Mouse (Mus musculus) megakaryocyte, adult 5-6 weeks (primary cell): ENCODE data around the gene Trmt5. TPM values are rescaled to one million over a fixed set of nuclear protein-coding genes. Genes with fewer than 3 reads are reported as not detected.

Source experiments
- ATAC-seq: 2 replicates; pipeline ENCODE4 v1.8.0; 2016; ENCODE audit warnings: mild to moderate bottlenecking, inconsistent platforms; ENCODE audit not compliant: poor library complexity, severe bottlenecking
- total RNA-seq, 2 experiments: library from RNA; stranded (forward) in 1 of 2; stranded (reverse) in 1 of 2; fragments of 153-499, 151-499 nt in 1 of 2; fragments of 221-1000, 200-1000 nt in 1 of 2; gene quantifications; 2 replicates each; pipeline versions ENCODE4 v1.2.3 to v1.2.4; 2015 to 2017

Trmt5 gene
- total RNA-seq, 2 experiments from 2014 or later = 14.5 to 16.2 TPM

- ATAC-seq = no peak
Measured at GRCm38 (mm10) chr12:73274921-73275320, 11.6 kb downstream of the Trmt5 start.

GRCm38 (mm10) chr12:73269933-73270332 is 16.6 kb downstream of the Trmt5 start:
- ATAC-seq = no peak

GRCm38 (mm10) chr12:73269531-73269930 is 17.0 kb downstream of the Trmt5 start:
- ATAC-seq = no peak

- no peak for ATAC-seq
Measured at GRCm38 (mm10) chr12:73268497-73268896, 18.0 kb downstream of the Trmt5 start.

- ATAC-seq = no peak
Measured at GRCm38 (mm10) chr12:73266597-73266996, 19.9 kb downstream of the Trmt5 start.

GRCm38 (mm10) chr12:73265381-73265978 is 21.0 kb downstream of the Trmt5 start:
- ATAC-seq = no peak

GRCm38 (mm10) chr12:73260339-73260738 is 26.2 kb downstream of the Trmt5 start:
- ATAC-seq = no peak

GRCm38 (mm10) chr12:73259269-73259668 is 27.2 kb downstream of the Trmt5 start:
- ATAC-seq = no peak

GRCm38 (mm10) chr12:73255006-73255405 is 31.5 kb downstream of the Trmt5 start:
- no peak for ATAC-seq

- no peak for ATAC-seq
Measured at GRCm38 (mm10) chr12:73245687-73246086, 40.8 kb downstream of the Trmt5 start.

GRCm38 (mm10) chr12:73241960-73242359 is 44.5 kb downstream of the Trmt5 start:
- ATAC-seq = no peak

- ATAC-seq = no peak
Measured at GRCm38 (mm10) chr12:73232586-73232985, 53.9 kb downstream of the Trmt5 start.

GRCm38 (mm10) chr12:73231552-73231951 is 55.0 kb downstream of the Trmt5 start:
- no peak for ATAC-seq

GRCm38 (mm10) chr12:73230196-73230595 is 56.3 kb downstream of the Trmt5 start:
- no peak for ATAC-seq

Other genes with a start within 250 kb of the Trmt5 start
- gene Six1, start 232.8 kb downstream of the Trmt5 start, total RNA-seq (2015) = 0.04 and 0.11 TPM in 2 replicates
- gene Six1, start 232.8 kb downstream of the Trmt5 start, total RNA-seq (2017) = not detected in 2 replicates
- not detected in 2 replicates for gene Six4, start 173.3 kb downstream of the Trmt5 start, total RNA-seq (2015)
- 0.07 TPM in 1 of 2 replicates, not detected in the other for gene Six4, start 173.3 kb downstream of the Trmt5 start, total RNA-seq (2017)
- gene Mnat1, start 163.0 kb downstream of the Trmt5 start, total RNA-seq (2015) = 11.0 and 17.1 TPM in 2 replicates
- gene Mnat1, start 163.0 kb downstream of the Trmt5 start, total RNA-seq (2017) = 14.4 and 20.5 TPM in 2 replicates
- 7.9 and 9.0 TPM in 2 replicates for gene Slc38a6, start 69 bp upstream of the Trmt5 start, total RNA-seq (2015)
- gene Slc38a6, start 69 bp upstream of the Trmt5 start, total RNA-seq (2017) = 5.0 and 7.2 TPM in 2 replicates